Mouse (Mus musculus) ZHBTc4 (cell line): ENCODE data around the gene Mbnl2.

Experiments
- DNase-seq: peaks from one replicate; pipeline ENCODE4 v3.0.0-alpha.2; 2011; ENCODE audit warnings: low read depth, low spot score

Gene Mbnl2

GRCm38 (mm10) chr14:120275246-120276238 lies at the start of gene Mbnl2:
Mbnl2 (plus strand) TSS chr14:120275669.
- peak; percentile 97 for DNase-seq

GRCm38 (mm10) chr14:120232076-120232496 lies 43.4 kb upstream of the Mbnl2 start:
- no peak for DNase-seq

- DNase-seq = no peak
These were observed 39.9 kb upstream of the Mbnl2 start for GRCm38 (mm10) chr14:120235610-120236009.

GRCm38 (mm10) chr14:120238501-120238900 lies 37.0 kb upstream of the Mbnl2 start:
- DNase-seq = no peak

- no peak for DNase-seq
These were observed 35.3 kb upstream of the Mbnl2 start for GRCm38 (mm10) chr14:120240209-120240608.

- peak; percentile 62 for DNase-seq
These were observed 32.8 kb upstream of the Mbnl2 start for GRCm38 (mm10) chr14:120242711-120243110.

- DNase-seq = peak; percentile 84
These were observed 30.3 kb upstream of the Mbnl2 start for GRCm38 (mm10) chr14:120245081-120245705.

- peak; percentile 46 for DNase-seq
These were observed 22.1 kb upstream of the Mbnl2 start for GRCm38 (mm10) chr14:120253331-120253730.

GRCm38 (mm10) chr14:120256146-120256545 lies 19.3 kb upstream of the Mbnl2 start:
- DNase-seq = peak; percentile 57

- no peak for DNase-seq
These were observed 18.7 kb upstream of the Mbnl2 start for GRCm38 (mm10) chr14:120256623-120257384.

GRCm38 (mm10) chr14:120257483-120257882 lies 18.0 kb upstream of the Mbnl2 start:
- no peak for DNase-seq

- DNase-seq = no peak
These were observed 16.0 kb upstream of the Mbnl2 start for GRCm38 (mm10) chr14:120259426-120259825.

- DNase-seq = no peak
These were observed 13.9 kb upstream of the Mbnl2 start for GRCm38 (mm10) chr14:120261606-120262005.

- DNase-seq = no peak
These were observed 12.6 kb upstream of the Mbnl2 start for GRCm38 (mm10) chr14:120262660-120263379.

- DNase-seq = peak; percentile 47
These were observed 11.9 kb upstream of the Mbnl2 start for GRCm38 (mm10) chr14:120263380-120264135.

- no peak for DNase-seq
These were observed 9.6 kb upstream of the Mbnl2 start for GRCm38 (mm10) chr14:120265886-120266285.

GRCm38 (mm10) chr14:120267130-120267529 lies 8.3 kb upstream of the Mbnl2 start:
- no peak for DNase-seq

GRCm38 (mm10) chr14:120270031-120270430 lies 5.4 kb upstream of the Mbnl2 start:
- DNase-seq = no peak

GRCm38 (mm10) chr14:120270633-120271032 lies 4.8 kb upstream of the Mbnl2 start:
- DNase-seq = no peak

- DNase-seq = no peak
These were observed 4.4 kb upstream of the Mbnl2 start for GRCm38 (mm10) chr14:120271096-120271495.
